Mouse (Mus musculus): ENCODE measurements at regions not wholly inside any gene's neighbourhood (a gene's known extent, or its start where the extent isn't known, plus 50 kb on each side); places are given as distances from the start of the nearest gene placed in this dataset.

DNA sequence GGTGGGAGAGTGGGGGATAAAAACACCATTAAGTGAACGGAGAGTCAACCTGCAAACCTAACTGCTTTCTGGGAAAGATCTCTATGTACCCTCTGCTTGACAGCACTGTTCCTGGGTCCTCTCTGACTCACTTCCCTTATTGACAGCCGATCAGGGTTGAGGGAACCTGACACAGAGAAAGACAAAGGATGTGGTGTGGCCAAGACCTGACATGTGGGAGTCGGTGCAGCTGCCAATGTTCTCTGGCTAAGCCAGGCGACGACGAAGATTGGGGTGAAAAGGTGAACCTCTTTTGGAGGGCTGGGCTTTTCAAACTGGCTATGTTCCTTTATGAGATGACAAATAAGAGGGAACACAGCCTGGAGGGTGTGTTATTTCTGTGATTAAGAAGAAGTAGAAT lies 318.6 kb upstream of the Usp25 start:
- peak; percentile 42 for DNase-seq

DNA sequence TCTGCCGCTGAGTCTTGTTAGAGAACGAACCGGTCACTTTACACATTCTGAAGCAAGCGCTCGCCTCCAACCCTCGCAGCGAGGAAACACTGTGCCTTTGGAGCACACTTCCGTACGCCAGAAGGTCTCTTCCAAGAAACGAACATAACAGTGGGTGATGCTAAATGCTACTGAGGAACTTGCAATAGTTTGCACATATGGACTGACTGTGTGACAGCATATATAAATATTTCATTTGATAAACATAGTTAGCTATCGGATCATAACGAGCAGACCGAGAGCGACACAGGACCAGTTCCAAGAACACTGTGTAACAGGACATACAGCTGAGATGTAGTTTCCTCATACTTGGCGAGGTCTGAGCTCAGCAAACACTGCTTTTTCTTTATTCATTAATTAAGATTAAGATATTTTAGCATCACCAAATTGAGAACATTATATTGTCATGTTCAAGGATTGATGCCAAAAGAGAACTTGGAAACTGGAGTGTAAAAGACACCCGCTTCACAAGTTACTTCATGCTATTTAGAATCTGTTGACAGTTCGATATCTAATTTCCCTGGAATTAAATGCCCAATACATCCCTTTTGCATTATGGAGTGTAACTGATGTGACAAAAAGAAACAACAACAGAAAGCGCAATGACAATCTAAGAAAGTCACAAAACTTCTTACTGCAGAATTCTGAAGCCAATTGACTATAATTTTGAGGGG lies 314.3 kb upstream of the Nrip1 start:
- no peak for DNase-seq

DNA sequence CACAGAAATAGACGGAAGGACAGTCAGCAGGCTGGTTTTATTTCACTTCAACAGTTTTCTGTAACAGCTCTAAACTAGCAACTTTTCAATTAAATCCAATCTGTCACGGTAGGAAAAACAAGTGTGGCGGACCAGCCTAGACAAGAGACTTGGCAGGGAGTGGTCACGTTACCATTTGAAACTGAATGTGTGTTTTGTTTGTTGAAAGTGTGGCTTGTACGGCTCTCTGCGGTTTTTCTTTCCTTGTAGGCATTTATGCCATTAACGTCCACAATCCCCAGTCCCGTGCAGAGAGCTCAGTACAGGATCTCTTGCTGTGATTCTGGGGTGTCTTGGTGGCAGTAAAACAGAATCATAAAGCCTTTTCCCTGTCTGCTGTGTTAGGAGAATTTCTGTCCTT lies 311.9 kb upstream of the Nrip1 start:
- DNase-seq, result no peak

DNA sequence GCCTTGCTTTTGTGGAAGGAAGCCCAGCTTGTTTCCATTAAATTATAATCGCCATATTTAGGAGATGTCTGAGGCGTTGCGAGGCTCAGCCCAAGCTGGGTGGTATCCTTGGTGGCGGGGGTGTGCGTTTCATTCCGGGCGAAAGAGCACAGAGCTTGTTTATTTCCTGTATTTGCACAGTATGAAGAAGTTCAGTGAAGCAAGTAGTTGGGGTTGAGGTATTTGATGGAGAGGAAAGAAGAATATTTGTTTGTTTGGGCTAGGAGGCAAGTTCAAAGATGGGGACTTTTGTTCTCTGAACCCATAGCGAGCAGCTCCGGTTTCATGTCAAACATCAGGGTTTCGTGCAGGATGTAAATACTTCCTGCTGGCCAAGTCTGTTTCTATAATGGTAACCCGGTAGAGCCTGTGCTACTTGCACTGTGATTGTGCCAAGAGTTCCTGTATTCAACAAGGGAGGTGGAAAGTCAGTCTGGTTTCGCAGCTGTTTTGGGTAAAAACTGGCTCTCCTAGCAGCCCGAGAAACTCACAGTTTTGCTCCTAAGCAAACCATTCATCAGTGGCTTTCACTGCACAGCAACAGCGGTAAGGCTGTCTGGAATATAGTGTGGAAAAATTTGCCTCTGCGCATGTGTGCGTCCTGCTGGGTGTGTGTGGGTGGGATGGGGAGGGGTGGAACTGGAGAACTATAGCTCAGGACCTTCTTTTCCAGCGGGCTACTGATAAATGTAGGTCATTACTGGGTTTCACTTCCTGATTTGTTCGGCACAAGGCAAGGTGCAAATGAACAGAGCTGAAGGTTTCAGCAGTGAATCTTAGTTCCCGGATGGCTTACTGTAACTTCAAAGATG lies 306.7 kb upstream of the Nrip1 start:
- peak; percentile 46 for DNase-seq

DNA sequence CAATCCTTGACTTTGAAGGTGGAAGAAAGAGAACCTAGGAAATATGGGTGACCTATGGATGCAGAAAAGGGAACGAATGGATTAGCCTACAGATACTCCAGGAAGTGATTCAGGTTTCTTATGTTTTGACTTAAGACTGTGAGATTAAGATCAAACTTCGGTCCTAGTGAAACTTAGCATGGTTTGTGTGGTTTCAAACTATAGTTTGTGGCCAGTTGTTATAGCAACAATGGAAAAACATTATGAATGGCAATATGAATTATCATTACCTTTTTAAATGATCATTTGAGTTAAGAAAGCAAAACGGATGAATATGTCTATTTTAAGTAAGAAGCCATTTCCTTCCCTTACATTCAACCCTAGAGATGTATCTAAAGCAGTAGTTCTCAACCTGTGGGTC lies 305.3 kb upstream of the Nrip1 start:
- no peak for DNase-seq

DNA sequence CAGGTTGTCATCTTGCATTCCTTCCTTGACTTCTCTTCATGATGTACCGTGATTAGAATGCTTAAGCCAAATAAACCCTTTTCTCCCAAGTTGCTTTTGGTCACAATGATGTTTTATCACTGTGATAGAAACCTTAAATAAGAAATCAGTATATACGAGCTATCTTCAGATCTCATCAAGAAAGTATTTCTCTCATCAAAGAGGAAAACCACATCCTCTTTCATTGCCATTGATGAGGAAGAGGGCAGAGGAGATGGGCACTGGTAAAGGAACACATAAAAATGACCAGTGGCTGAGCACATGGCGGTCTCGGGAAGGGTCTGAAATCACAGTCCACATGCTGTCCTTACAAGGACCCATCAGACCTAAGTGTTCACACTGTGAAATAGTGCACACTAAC lies 296.2 kb upstream of the Nrip1 start:
- DNase-seq, result no peak

DNA sequence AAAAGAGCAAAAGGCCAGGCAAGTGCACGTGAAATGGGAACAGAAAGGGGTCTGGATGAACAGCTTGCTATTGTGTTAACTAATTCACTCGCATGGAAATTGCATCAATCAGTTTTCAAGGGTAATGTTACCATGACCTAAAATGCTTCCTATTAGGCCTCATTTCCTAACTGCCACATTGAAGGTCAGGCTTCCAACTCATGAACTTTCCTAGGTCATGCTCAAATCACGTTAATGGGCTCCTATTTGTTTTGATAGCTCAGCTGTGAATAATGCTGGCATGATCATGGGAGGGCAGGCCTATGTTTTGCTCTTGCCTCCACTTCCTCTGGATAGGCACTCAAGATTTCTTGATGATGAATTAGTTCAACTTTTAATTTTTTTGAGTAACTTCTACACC lies 293.4 kb upstream of the Nrip1 start:
- DNase-seq, result no peak

DNA sequence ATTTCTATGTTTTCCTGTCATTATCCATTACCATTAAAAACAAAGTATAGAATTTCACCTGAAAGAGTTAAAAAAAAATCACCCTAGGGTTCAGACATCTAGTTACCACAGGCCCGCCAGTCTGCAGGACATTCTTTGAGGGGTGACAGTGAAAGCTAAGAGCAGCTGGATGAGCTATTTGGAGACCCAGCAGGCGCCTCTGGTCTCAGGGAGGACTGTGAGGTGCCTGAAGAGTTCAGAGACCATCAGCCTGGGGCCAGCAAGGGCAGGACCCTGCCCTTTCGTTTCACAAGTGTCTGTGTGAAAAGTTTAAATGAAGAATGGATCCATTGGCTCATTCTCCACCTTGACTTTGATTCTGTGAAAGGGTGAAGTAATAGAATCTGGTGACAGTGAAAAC lies 281.5 kb upstream of the Nrip1 start:
- no peak for DNase-seq

DNA sequence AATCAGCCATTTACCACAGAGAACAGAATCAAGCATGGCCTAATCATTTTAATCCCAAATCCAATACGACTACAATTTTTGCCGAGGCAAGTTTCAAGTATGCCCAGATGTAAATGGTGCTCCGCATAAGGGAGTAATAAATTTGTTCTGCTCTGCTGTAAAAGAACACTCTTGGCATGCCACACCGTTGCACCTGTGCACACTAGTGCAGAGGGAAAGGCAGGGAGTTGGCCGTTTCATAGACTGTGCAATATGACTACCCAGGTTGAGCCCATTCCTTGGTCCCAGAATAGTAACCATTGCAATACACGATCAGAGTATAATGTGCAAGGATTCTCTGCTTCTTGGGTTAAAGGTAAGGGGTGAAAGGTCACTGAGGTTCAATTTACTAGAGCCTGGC lies 270.7 kb upstream of the Nrip1 start:
- DNase-seq, result no peak

DNA sequence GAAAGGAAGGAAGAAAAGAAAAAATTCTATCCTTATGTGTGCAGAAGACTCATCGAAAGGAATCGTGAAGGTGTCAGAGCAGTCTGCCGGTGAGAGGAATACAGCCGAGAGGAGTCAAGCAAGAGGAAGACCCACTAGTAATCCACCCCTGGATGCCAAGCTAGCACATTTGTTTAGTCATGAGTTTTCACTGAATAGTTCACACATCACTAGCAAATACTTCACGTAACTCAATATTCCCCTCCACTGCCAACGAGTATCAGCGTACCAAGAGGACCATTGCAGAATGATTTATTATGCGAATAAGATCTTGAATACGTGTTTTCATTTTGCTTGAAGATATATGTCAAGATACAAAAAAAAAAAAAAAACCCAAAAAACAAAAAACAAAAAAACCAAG lies 270.2 kb upstream of the Nrip1 start:
- no peak for DNase-seq

DNA sequence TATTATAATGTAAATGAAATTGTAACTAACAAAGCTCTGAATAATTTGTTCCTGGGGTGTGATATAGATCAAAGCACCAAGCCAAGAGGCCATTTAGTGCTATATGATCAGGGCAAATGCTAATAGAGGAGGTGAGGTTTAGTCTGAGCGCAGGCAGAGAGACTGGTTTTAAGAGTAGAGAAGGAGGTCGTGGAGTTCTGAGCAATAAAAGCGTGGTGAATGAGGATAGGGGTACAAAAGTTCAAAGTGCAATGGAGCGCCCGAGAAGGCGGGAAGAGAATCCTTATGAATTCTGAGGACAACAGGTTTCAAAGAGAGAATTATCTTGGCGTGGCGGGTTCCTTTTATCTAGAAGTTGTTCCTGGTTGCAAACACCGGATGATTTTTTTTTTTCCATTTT lies 261.5 kb upstream of the Nrip1 start:
- no peak for DNase-seq

DNA sequence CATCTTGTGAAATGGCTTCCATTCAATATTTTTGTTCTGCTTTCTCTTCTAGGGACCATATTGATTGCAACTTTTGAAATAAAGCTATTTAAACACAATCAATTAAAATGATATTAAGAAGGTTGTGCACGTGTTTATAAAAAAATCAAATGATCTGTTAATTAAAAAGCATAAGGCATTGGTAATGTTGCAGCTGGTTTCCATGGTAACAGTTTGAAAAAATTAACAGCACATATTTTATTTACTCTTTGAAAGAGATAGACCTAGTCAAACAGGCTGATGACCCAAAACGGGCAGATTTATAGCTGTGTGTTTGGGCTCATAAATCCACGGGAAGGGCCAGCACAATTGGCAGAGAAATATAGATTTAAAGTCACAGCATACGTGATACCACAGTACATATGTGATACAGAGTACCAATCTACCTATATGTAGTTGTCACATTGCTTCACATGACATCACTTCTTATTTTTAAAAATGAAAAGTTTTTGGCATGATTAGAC lies 260.6 kb upstream of the Nrip1 start:
- DNase-seq, result no peak

DNA sequence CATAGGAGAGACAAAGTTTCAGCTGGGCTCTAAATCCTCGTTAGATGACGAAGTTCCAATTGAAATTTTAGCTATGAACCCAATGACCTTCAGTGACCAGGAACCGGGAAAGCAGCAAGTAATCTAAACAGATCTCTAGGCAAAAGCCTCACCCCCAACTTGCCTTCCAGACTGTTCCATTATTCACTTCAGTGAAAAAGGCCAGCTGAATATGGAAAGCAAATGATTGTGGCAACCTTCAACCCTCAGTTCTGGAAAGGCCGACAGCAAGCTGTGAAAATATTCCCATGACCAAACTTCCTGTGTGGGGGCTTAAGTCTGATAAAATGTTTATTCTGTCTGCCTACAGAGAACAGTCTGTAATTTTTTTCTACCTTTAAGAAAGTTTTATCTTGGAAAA lies 252.5 kb upstream of the Nrip1 start:
- peak; percentile 3 for DNase-seq

DNA sequence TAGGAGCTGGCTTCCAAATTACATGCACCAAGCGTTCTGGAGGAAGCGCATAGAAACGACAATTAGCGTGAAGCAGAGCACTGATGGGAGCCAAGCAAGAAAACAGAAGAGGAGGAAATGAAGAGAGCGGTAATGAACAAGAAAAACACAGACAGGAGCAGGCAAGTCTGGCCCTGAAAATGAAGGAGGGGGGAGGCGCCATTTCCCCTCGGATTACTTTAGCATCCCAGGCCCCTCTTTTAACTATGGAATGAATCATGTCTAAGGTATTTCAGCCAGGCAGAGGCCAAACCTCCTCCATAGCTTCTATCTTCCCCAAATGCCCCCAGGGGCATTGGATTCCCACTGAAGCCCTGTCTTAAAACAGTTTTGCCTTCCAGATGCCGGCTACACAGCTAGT lies 248.1 kb upstream of the Nrip1 start:
- no peak for DNase-seq

DNA sequence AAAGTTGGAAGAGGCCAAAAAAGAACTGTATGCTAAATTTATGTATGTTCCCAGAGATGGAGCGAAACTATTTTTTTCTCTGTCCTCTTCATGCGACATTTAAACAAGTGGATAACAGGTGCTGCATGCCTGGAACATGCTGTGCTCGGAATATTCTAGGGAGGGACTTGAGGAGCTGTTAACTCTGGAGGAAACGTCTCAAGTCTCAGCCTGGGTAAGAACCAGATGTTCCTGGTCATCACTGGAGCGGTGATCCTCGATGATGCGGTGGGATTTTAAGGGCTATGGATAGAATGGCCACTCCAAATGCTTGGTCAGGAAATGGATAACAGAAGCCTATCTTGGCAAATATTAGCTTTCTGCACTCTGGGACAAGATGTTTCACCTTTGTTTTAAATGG lies 244.7 kb upstream of the Nrip1 start:
- DNase-seq, result no peak

DNA sequence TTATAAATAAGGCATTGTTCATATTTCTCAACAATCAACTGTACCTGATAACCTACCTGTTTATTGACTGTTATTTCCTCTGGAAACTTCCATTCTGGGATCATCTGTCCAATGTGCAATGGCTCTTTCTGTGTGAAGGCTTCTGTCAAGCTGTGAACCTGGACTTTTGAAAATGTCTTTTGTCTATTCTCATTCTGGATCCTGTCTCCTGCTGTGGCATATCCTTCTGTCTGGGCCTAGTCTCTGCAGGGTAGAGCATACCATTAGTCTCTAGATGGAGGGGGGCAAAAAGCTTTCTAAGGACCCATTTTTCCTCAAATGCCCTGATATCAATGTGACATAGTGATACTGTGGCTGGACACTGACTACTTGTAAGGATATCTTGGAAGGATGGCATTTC lies 237.4 kb upstream of the Nrip1 start:
- no peak for DNase-seq

DNA sequence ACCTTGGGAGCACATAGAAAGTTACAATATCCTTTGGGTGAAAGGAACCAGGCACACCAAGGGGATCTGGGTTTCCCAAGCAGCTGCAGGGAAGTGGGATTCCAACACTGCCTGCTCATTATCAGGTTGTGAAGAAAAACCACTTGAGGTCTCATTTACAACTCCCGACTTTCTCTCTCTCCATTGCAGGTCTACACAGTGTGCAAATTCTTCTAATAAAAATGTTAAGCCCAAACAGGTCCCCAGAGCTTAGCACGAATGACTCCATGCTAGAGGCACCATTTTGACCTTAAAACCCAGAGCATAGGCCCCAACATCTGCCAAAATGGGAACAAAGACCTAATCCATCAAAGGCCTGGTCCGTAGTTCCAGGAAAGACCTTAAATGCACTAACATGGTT lies 231.3 kb upstream of the Nrip1 start:
- DNase-seq, result no peak

DNA sequence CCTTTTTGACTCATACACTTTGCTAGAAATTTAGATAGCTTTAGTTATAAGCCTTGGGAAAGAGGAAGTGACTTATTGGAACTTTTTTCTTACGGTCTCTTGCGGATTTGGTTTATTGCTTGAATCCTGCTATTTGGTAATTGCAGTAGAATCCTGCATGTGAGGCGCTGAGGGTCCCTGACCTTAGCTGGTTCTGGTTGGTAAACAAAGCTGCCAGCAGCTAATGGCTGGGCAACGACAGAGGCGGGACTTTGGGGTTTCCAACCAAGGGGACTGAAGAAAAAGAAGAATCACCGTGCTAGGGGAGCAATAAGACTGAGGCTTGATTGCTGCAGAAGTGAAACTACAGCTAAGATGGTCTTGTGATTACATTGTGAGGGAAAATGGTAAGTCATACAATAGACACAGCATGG lies 230.2 kb upstream of the Nrip1 start:
- DNase-seq, result peak; percentile 4

DNA sequence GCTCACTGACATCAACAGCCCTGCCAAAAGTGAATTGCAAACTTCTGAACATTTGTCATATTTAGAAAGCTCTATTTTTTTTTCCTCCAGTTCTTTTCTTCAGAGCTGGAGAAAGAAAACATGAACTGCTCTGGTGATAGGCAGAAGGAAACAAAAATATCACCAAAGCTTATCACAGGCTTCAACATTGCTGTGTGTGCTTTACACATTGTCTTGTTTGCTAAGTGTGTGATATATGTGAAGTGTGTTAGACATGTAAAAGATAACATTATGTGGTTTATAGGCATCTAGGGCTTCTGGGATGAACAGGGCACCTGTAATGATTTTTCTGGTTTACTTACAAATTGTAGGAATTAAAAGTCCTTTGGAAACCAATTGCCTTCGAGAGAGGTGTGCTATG lies 229.8 kb upstream of the Nrip1 start:
- DNase-seq, result no peak

DNA sequence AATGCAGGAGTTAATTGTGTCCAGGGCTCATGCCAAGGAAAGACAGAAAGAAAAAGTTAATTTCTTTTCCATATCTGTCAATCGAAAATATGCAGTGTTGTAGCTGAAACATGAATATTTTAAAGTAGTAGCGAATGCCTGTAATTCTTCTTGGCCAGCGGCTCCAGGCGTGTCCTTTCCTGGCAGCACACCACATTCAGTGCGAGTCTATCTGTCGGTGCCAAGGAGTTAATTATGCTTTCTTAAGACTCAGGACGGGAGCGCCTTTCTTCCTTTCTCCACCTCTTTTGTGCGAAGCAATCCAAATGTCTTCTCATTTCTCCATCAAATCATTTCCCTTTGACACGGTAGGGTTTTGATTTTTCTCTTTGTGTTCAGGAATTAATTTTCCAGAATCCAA lies 226.5 kb upstream of the Nrip1 start:
- peak; percentile 30 for DNase-seq

DNA sequence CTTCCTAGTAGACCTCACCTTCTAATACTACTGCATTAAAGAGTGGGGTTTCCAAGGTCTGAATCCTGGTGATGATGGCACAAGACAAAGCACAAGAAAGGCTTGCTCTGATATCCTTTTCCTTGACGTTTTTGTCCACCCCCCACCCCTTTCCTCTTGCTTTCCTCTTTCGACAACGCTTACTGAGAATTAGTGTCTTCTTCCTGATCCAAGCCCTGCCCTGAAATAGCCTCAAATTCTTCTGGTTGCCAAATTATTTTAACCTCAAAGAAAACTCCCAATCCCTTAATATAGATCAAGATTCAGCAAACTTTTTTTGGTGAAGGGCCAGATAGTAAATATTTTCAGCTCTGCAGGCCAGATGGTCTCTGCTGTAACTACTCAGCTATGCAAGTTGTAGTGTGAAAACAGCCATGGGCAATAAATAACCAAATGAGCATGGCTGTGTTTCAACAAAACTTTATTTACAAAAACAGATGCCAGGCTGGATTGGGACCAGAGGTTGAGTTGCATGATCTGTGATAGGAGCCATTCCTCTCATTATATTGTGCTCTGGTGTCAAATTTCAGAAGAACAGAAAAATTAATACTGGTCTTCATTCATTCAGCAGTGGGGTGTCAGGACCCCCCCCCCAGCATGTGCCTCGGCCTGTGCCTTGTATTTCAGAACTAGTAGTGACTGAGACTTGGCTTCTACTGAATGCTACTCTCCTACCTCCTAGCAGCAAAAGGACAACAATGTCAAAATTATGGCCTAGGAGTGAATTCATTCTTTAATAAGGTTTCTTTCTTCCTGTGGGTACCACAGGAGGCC lies 218.5 kb upstream of the Nrip1 start:
- DNase-seq, result no peak

DNA sequence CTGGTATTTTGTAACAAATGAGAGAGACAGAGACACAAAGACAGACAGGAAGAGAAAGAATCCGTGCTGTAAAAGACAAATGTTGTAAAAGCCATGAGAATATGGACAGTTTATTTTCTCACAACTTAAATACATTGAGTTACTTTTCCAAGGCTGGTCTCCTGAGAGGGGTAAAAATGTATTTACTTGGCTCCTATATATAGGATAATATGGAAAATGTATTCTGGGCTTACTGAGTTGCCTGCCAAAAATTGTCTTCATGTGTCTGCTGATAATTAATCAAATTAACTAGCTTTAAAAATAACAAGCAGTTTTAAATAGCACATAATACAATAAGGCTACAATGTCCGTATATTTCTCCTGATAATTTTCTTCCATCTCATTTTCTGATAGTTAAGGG lies 216.2 kb upstream of the Nrip1 start:
- DNase-seq, result no peak

DNA sequence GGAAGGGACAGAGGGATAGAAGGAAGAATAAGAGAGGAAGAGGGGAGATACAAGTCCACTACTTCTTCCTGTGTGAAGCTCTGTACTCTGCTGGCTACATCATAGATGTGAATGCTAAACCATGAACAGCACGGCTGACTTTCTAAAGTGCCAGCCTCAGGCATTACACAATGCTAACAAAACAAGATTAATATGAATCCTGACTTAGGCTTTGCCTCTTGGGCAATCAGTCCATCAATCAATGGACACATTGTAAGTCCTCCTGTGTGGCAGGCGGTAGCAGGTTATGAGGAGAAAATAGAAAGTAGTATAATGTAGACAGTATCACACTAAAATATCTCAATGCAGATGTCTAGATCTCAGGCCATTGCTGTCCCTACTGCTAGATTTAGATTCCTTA lies 203.6 kb upstream of the Nrip1 start:
- DNase-seq, result no peak

DNA sequence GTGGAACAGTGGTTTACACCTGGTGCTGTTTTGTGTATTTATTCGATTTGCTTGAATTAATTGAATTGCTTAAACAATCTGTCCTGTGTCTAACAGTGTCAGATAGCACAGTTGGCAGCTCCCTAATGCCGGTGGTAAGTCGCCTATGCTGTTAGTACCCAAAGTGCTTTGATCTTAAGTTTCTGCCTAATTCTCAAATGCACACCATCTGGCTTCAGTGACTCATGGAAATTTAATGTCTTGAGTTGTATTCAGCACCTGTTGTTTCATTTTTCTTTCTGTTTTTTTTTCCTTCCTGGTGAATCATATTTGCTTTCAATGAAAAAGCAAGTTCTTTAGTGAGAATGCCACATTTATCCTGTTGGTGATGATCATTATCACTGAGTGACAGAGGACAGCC lies 201.7 kb upstream of the Nrip1 start:
- DNase-seq, result no peak

All from lung, postnatal 36 days (tissue).